Mouse (Mus musculus) embryo, embryonic 10 days (tissue): ENCODE measurements at regions not wholly inside any gene's neighbourhood (a gene's known extent, or its start where the extent isn't known, plus 50 kb on each side); places are given as distances from the start of the nearest gene placed in this dataset.

Experiments
- DNase-seq: peaks from one replicate; pipeline ENCODE4 v3.0.0-alpha.2; 2015; ENCODE audit warnings: low spot score

GRCm38 (mm10) chr6:14407754-14408153 is 347.3 kb downstream of the Ppp1r3a start:
- no peak for DNase-seq

DNA sequence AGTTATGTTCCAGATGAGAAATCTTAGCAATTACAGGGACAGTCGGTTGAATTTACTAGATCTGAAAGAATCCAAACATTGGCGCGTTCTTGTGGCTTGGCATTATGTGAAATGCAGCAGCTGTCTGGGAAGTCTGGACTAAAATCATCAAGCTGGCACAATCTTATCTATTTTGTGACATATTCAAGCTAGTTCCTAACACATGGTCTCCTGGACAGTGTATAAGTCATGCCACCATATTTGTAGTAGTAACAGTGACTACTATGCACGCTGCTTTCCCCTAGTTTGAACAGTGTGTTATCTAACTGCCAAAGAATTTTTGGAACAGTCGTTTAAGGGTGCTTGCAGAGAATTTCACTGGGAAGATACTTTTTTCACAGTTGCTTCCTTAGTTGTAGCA is 396.8 kb downstream of the Ppp1r3a start:
- no peak for DNase-seq
